Mouse (Mus musculus): ENCODE measurements around the gene Snd1. TPM values are rescaled to one million over a fixed set of nuclear protein-coding genes. Genes with fewer than 3 reads are reported as not detected.

Snd1 gene
- polyA plus RNA-seq, 1 experiment = 155 TPM

DNA sequence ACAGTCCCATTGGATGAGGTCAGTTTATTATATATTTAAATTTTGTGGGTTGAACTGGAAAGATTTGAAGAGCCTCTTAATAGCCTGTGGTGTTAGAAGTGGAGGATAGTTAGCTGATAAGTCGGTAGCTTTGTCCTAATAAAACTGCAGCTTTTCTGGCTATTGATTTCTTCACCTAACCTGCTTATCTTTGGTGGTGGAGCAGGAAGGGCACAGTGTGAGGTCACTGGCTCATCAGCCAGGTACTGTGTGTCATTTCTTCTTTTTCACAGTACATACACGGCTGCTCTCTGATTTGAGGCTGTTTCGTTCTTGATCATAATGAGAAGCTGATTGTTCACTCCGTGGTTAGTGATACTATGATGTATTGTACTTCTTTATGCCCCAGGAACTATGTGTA lies 134.4 kb downstream of the Snd1 start:
- Histone ChIP-seq H3K79me2 (ENCODE audit: control insufficient read depth, insufficient read depth) (peaks cover 95% of the 10 kb centered on the region), H3K79me3 (ENCODE audit: low read depth) (peaks cover 42% of the 10 kb centered on the region), H3K36me3 (ENCODE audit: control insufficient read depth, insufficient read depth) (peaks cover 12% of the 10 kb centered on the region), H3K27me3 (ENCODE audit: control insufficient read depth, insufficient read depth, insufficient read length) (no peaks in the 10 kb centered on the region), H3K4me3 (ENCODE audit: insufficient read depth, poor library complexity, severe bottlenecking) (no peak overlapping the region), H3ac (ENCODE audit: control insufficient read depth, insufficient read length, low read depth) (no peak overlapping the region)
- no peak for TF ChIP-seq MAX (IDR thresholded peaks at IDR 0.05)
- no peak for TF ChIP-seq FOSL1 (IDR thresholded peaks at IDR 0.05; ENCODE audit: insufficient read depth, low read length, poor library complexity, severe bottlenecking)
- no peak for TF ChIP-seq CTCF (IDR thresholded peaks at IDR 0.05; ENCODE audit: control insufficient read depth, insufficient read depth, insufficient read length)
- TF ChIP-seq MYOG (IDR thresholded peaks at IDR 0.05; ENCODE audit: control insufficient read depth, extremely low read depth, insufficient read length) = no peak
- no peak for TF ChIP-seq USF1 (IDR thresholded peaks at IDR 0.05; ENCODE audit: low read depth)
- TF ChIP-seq CEBPB (IDR thresholded peaks at IDR 0.05; ENCODE audit: low read depth) = no peak
- TF ChIP-seq MYOD1 (IDR thresholded peaks at IDR 0.05; ENCODE audit: control insufficient read depth, insufficient read length, low read depth) = no peak

DNA sequence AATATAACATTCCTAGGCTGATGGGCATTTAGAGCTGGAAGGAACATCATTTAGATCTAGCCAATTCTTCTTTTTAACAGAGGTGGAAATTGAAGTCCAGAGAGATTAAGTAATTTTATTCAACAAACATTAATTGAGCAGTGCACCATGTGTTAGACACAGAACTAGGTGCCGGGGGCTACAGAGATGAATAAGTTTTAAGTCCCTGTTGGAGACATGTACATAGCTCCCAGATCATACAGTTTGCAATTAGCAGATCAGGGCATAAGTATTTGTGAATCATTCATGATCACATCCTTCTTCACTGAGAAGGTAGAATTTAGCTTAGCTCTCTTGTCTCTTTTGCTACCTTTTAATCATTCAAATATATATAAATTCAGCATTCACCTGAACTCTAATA lies 135.2 kb downstream of the Snd1 start:
- Histone ChIP-seq H3K36me3 (ENCODE audit: control insufficient read depth, insufficient read depth) (peaks cover 12% of the 10 kb centered on the region), H3K4me3 (ENCODE audit: insufficient read depth, poor library complexity, severe bottlenecking) (no peak overlapping the region), H3ac (ENCODE audit: control insufficient read depth, insufficient read length, low read depth) (no peak overlapping the region), H3K79me2 (ENCODE audit: control insufficient read depth, insufficient read depth) (peaks cover 95% of the 10 kb centered on the region), H3K79me3 (ENCODE audit: low read depth) (peaks cover 47% of the 10 kb centered on the region), H3K27me3 (ENCODE audit: control insufficient read depth, insufficient read depth, insufficient read length) (no peaks in the 10 kb centered on the region)
- TF ChIP-seq USF1 (IDR thresholded peaks at IDR 0.05; ENCODE audit: low read depth) (no peak), FOSL1 (IDR thresholded peaks at IDR 0.05; ENCODE audit: insufficient read depth, low read length, poor library complexity, severe bottlenecking) (no peak), MAX (IDR thresholded peaks at IDR 0.05) (no peak), MYOG (IDR thresholded peaks at IDR 0.05; ENCODE audit: control insufficient read depth, extremely low read depth, insufficient read length) (no peak), CTCF (IDR thresholded peaks at IDR 0.05; ENCODE audit: control insufficient read depth, insufficient read depth, insufficient read length) (no peak)

- no peak overlapping the region for H3ac ChIP-seq (ENCODE audit: control insufficient read depth, insufficient read length, low read depth)
- TF ChIP-seq USF1 (IDR thresholded peaks at IDR 0.05; ENCODE audit: low read depth) (no peak), MAX (IDR thresholded peaks at IDR 0.05) (no peak), MYOG (IDR thresholded peaks at IDR 0.05; ENCODE audit: control insufficient read depth, extremely low read depth, insufficient read length) (no peak), CTCF (IDR thresholded peaks at IDR 0.05; ENCODE audit: control insufficient read depth, insufficient read depth, insufficient read length) (no peak), FOSL1 (IDR thresholded peaks at IDR 0.05; ENCODE audit: insufficient read depth, low read length, poor library complexity, severe bottlenecking) (no peak), CEBPB (IDR thresholded peaks at IDR 0.05; ENCODE audit: low read depth) (no peak), MYOD1 (IDR thresholded peaks at IDR 0.05; ENCODE audit: control insufficient read depth, insufficient read length, low read depth) (no peak)
- H3K4me3 ChIP-seq (ENCODE audit: insufficient read depth, poor library complexity, severe bottlenecking) = no peak overlapping the region
- H3K79me3 ChIP-seq (ENCODE audit: low read depth) = peaks cover 46% of the 10 kb centered on the region
- H3K79me2 ChIP-seq (ENCODE audit: control insufficient read depth, insufficient read depth) = peaks cover 96% of the 10 kb centered on the region
- H3K27me3 ChIP-seq (ENCODE audit: control insufficient read depth, insufficient read depth, insufficient read length) = no peaks in the 10 kb centered on the region
- H3K36me3 ChIP-seq (ENCODE audit: control insufficient read depth, insufficient read depth) = peaks cover 3% of the 10 kb centered on the region
Observed at GRCm38 (mm10) chr6:28613441-28613840, 138.5 kb downstream of the Snd1 start.

- Histone ChIP-seq H3K27me3 (ENCODE audit: control insufficient read depth, insufficient read depth, insufficient read length) (no peaks in the 10 kb centered on the region), H3K79me2 (ENCODE audit: control insufficient read depth, insufficient read depth) (peaks cover 96% of the 10 kb centered on the region), H3K36me3 (ENCODE audit: control insufficient read depth, insufficient read depth) (peaks cover 8% of the 10 kb centered on the region), H3K4me3 (ENCODE audit: insufficient read depth, poor library complexity, severe bottlenecking) (no peak overlapping the region), H3K79me3 (ENCODE audit: low read depth) (peaks cover 45% of the 10 kb centered on the region), H3ac (ENCODE audit: control insufficient read depth, insufficient read length, low read depth) (no peak overlapping the region)
- no peak for TF ChIP-seq MYOG (IDR thresholded peaks at IDR 0.05; ENCODE audit: control insufficient read depth, extremely low read depth, insufficient read length)
- TF ChIP-seq CEBPB (IDR thresholded peaks at IDR 0.05; ENCODE audit: low read depth) = no peak
- no peak for TF ChIP-seq FOSL1 (IDR thresholded peaks at IDR 0.05; ENCODE audit: insufficient read depth, low read length, poor library complexity, severe bottlenecking)
- no peak for TF ChIP-seq CTCF (IDR thresholded peaks at IDR 0.05; ENCODE audit: control insufficient read depth, insufficient read depth, insufficient read length)
- TF ChIP-seq MYOD1 (IDR thresholded peaks at IDR 0.05; ENCODE audit: control insufficient read depth, insufficient read length, low read depth) = no peak
- no peak for TF ChIP-seq MAX (IDR thresholded peaks at IDR 0.05)
- no peak for TF ChIP-seq USF1 (IDR thresholded peaks at IDR 0.05; ENCODE audit: low read depth)
Observed at GRCm38 (mm10) chr6:28614856-28615255, 139.9 kb downstream of the Snd1 start.

DNA sequence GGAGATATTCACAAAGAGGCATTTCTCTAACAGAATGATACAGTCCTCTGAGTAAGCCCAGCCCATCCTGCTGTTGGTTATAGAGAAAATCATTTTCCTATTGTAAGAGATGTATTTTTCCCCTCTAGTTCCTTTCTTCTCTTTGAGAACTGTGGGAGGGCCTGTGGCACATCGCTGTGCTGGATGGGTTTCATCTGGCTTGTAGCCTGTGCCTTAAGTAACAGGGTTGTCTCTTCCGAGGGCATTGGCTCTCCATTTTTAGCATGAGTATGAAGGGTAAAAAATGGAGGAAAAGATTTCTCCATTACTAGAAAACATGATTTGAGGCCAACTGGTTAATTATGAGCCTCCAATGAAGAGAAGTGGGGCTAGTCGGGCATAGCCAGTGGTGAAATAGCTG lies 140.5 kb downstream of the Snd1 start:
- peaks cover 46% of the 10 kb centered on the region for H3K79me3 ChIP-seq (ENCODE audit: low read depth)
- H3K4me3 ChIP-seq (ENCODE audit: insufficient read depth, poor library complexity, severe bottlenecking) = no peak overlapping the region
- H3K36me3 ChIP-seq (ENCODE audit: control insufficient read depth, insufficient read depth) = peaks cover 8% of the 10 kb centered on the region
- no peak for TF ChIP-seq MYOD1 (IDR thresholded peaks at IDR 0.05; ENCODE audit: control insufficient read depth, insufficient read length, low read depth)
- no peak for TF ChIP-seq MYOG (IDR thresholded peaks at IDR 0.05; ENCODE audit: control insufficient read depth, extremely low read depth, insufficient read length)
- H3K79me2 ChIP-seq (ENCODE audit: control insufficient read depth, insufficient read depth) = peaks cover 96% of the 10 kb centered on the region
- H3K27me3 ChIP-seq (ENCODE audit: control insufficient read depth, insufficient read depth, insufficient read length) = no peaks in the 10 kb centered on the region
- H3ac ChIP-seq (ENCODE audit: control insufficient read depth, insufficient read length, low read depth) = no peak overlapping the region

DNA sequence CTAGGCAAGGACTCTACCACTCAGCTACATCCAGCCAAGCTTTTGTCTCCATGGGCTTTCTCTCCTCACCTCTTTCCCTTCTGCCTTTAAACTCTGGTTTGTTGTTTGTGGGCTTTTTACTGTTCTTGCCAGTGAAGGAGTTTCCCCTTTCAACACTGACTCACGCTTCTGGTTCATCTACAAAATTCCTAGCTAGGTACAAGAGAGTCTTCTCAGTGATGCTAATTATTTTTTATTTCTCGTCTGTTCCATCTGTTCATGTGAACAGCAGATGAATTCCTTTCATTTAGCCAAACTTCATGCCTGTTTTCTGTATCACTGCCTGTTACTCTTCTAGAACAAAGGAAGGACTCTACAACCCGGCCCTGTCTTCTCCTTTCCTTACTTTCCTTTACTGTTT lies 141.0 kb downstream of the Snd1 start:
- Histone ChIP-seq H3K79me2 (ENCODE audit: control insufficient read depth, insufficient read depth) (peaks cover 97% of the 10 kb centered on the region), H3K27me3 (ENCODE audit: control insufficient read depth, insufficient read depth, insufficient read length) (no peaks in the 10 kb centered on the region), H3K4me3 (ENCODE audit: insufficient read depth, poor library complexity, severe bottlenecking) (no peak overlapping the region), H3K36me3 (ENCODE audit: control insufficient read depth, insufficient read depth) (peaks cover 13% of the 10 kb centered on the region), H3ac (ENCODE audit: control insufficient read depth, insufficient read length, low read depth) (no peak overlapping the region), H3K79me3 (ENCODE audit: low read depth) (peaks cover 46% of the 10 kb centered on the region)
- TF ChIP-seq FOSL1 (IDR thresholded peaks at IDR 0.05; ENCODE audit: insufficient read depth, low read length, poor library complexity, severe bottlenecking) (no peak), MAX (IDR thresholded peaks at IDR 0.05) (no peak), MYOD1 (IDR thresholded peaks at IDR 0.05; ENCODE audit: control insufficient read depth, insufficient read length, low read depth) (no peak), CTCF (IDR thresholded peaks at IDR 0.05; ENCODE audit: control insufficient read depth, insufficient read depth, insufficient read length) (no peak), USF1 (IDR thresholded peaks at IDR 0.05; ENCODE audit: low read depth) (no peak), CEBPB (IDR thresholded peaks at IDR 0.05; ENCODE audit: low read depth) (no peak), MYOG (IDR thresholded peaks at IDR 0.05; ENCODE audit: control insufficient read depth, extremely low read depth, insufficient read length) (no peak)

Data from C2C12 (cell line).